Mouse (Mus musculus) erythroid progenitor cell, adult 5-6 weeks (primary cell): ENCODE data around the gene Cyp4f13. TPM values are rescaled to one million over a fixed set of nuclear protein-coding genes. Genes with fewer than 3 reads are reported as not detected.

Experiments
- ATAC-seq: replicated peaks from 2 replicates; pipeline ENCODE4 v1.8.0; 2016; ENCODE audit warnings: moderate number of reproducible peaks, mild to moderate bottlenecking, moderate TSS enrichment, inconsistent platforms; ENCODE audit not compliant: poor library complexity, low FRiP score, severe bottlenecking
- total RNA-seq, 2 experiments: library from RNA; stranded (forward) in 1 of 2; stranded (reverse) in 1 of 2; fragments of 150-400 nt in 1 of 2; fragments of 186-747, 209-891 nt in 1 of 2; gene quantifications; 2 replicates each; pipeline versions ENCODE4 v1.2.3 to v1.2.4; 2015 to 2017; ENCODE audit warnings: low replicate concordance in 2 of 2

Cyp4f13 gene
- total RNA-seq (2015; ENCODE audit: low replicate concordance): 3.6 and 14.7 TPM in 2 replicates
- 2.6 and 4.1 TPM in 2 replicates for total RNA-seq (2017; ENCODE audit: low replicate concordance)

DNA sequence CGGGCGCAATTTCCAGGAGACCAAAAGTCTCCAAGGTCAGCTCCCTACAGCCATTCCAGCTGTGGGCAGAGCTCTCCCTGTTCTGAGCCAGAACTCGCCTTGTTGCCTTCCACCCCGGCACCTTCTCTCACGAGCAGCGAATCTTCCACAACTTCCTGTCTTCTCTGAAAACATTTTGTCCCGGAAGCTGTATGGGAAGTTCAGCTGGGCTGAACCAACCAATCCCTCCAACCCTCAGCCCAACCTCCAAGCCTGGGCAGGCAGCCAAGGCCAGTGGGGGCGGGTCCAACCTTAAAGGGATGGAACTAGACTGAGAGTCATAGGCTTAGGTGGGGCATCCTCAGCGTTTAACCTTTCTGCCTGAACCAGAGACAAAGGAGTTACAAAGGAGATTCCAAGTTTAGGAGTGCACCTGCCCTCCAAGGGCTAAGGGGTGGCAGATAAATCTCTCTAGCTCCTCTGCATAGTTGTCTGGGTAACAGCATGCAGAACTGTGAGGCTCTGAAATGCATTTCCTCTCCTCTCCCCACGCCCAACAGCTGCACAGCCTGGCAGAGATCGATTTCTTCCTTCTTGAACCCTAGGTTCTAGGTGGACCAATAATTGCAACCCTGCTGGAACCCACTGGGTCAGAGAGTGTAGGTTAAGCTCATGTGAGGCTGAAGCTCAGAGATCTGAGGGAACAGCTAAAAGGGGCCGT lies at the start of gene Cyp4f13:
Gene Cyp4f13, minus strand, starts transcription at position 188 of the 700 bp plus-strand sequence.
- peak; percentile 92 for ATAC-seq

GRCm38 (mm10) chr17:32992699-32993474 lies 45.7 kb upstream of the Cyp4f13 start, which contains the start of gene Zfp952:
Gene Zfp952, plus strand, starts transcription at chr17:32993129.
- ATAC-seq: peak; percentile 97

DNA sequence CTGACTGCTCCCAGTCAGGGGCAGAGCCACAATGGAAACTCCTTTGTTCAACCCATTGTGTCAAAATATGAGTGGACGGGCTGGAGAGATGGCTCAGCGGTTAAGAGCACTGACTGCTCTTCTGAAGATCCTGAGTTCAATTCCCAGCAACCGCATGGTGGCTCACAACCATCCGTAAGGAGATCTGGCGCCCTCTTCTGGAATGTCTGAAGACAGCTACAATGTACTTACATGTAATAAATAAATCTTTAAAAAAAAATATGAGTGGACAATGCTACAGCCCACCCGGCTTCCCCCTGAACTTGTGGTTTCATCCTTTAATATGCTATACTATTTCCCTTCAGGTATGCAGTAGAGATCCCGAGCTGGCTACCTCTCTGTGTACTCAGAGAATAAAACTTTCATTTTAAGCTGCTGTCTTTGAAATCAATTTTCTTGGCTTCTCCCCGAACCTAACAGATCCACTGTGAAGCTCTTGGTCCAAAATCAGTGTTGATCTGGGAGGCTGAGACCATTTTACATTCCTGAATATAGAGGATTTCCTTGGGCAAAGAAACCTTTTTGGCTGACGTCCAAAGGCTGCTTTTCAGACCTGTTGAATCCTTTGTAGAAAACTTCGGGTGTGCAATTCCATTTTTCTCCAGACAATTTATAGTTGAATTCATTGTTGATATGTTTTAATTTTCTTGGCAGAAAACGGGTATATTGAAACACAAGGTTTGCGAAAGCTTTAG lies 44.9 kb upstream of the Cyp4f13 start:
- no peak for ATAC-seq

GRCm38 (mm10) chr17:32986301-32986700 lies 39.1 kb upstream of the Cyp4f13 start:
- no peak for ATAC-seq

DNA sequence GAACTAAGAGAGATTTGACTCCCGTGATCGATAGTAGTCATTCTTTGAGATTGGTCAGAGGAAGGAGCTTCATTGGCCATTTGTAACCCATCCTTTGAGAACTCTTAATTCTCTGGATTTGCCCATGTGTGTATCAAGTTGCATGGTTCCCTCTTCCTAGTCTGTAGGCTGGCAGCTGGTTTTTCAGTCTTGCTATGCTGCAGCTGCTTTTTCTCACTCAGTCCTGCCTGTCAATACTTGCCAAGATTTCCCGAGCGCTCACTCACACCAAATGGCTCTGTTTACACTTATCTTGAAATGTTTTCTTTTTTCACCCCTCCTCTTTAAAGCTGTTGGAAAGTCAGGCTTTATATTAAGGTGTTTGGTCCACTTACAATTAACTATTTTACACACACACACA lies 34.2 kb upstream of the Cyp4f13 start:
- no peak for ATAC-seq

DNA sequence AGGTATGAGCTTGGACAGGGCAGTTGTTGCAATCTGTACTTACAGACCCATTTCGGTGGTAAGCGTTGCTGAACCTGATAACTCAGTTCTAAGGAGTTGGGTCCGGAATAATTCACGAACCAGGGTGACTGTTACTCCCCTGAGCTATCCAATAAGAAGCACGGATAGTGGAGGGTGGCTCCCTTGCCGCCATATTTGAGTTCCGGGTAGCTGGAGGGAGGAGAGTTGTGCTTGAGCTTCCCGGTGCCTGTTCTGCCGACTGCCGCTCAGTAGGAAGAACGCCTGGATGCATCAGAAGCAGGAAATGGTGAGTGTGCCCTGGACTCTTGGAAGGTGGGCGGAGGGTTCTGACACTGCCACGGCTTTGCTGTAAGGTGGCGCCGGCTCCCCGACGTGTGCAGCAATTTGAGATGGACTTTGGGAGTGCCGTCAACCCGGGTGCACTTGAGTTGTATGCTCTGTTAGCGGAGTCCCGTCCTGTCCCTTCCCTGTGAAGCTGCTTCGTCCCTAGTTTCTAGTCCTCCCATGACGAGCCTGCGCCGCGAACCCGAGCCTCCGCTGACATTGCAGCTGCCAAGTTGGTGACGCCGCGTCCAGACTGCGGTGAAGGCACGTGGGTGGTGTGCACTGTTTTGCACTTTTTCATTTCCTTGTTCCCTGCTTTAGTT lies 18.6 kb upstream of the Cyp4f13 start, which contains the start of gene Zfp472:
Gene Zfp472, plus strand, starts transcription at position 192 of the 668 bp plus-strand sequence.
- peak; percentile 97 for ATAC-seq

- peak; percentile 44 for ATAC-seq
Measured at GRCm38 (mm10) chr17:32965253-32965622, 18.0 kb upstream of the Cyp4f13 start.

DNA sequence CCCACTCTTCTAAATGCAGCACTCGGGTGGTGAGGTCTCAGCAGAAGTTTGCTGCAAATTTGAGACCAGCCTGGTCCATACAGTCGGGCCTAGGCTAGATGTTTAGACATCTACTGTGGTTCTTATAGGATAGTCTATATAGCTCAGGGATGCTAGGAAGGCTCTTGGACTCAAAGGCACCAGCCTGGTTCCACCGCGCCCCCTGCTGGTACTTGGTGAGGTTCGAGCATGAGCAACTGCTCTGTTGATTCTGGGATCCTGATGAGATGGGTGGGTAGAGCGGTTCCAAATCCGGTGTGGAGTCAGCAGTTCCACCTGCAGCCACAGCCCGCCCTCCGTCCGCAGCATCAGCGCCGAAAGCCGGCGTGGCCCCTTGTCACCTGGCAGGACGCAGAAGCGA lies 4.2 kb upstream of the Cyp4f13 start:
- ATAC-seq: 0 out of 2 replicates have a peak, but pooled peaks have one; percentile 36

DNA sequence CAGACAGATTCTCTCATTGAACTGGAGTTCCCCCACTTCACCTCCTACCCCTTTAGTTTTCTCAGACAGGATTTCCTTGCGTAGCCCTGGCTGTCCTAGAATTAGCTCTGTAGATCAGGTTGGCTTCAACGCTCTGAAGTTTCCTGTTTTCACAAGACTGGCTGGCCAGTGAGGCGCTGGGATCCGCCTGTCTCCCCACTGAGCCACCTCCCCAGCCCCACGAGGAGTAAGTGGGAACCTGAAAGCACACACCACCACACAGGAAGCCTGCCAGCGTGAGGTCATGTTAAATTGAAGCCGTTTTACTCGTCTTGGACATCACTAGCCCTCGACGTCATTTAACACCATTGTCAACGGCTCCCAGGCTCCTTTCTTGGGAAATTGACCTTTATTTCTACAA lies 3.8 kb upstream of the Cyp4f13 start:
- ATAC-seq: no peak

- ATAC-seq: no peak
Measured at GRCm38 (mm10) chr17:32950136-32950535, 2.9 kb upstream of the Cyp4f13 start.

DNA sequence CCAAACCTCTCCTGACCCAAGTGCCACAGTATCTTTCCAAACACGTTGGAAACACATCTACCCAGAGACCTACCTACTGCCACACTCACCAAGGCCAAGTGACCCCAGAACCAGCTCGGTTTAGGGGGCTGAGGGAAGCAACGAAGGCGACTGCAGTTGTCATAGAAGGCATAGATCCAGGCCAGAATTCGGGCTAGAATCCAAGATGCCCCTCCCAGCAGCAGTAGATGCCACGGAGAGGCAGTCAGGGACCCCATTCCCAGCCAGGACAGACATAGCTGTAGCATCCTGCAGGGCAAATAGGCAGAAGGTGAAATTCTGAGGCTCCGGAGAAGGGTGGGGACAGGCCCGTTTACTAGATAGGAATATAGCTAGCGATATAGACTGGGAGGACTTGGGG lies 486 bp downstream of the Cyp4f13 start:
- ATAC-seq: no peak; the same call in 1 of the 2 replicates

- ATAC-seq: no peak
Measured at GRCm38 (mm10) chr17:32944402-32945035, 2.7 kb downstream of the Cyp4f13 start.

DNA sequence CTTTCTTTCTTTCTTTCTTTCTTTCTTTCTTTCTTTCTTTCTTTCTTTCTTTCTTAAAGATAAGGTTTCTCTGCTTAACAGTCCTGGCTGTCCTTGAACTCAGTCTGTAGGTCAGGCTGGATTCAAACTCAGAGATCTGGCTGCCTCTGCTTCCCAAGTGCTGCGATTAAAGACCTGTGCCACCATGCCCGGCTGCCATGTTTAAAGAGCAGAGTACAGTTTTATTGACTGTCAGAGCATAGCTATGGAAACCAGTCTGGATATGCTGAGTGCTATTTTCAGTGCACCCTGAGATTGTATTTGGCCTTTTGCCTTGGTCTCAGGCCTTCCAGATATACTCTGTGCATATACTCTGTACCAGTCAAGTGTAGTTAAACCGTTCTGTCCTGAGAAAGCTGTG lies 3.5 kb downstream of the Cyp4f13 start:
- no peak for ATAC-seq

GRCm38 (mm10) chr17:32939831-32940230 lies 7.4 kb downstream of the Cyp4f13 start:
- no peak for ATAC-seq

GRCm38 (mm10) chr17:32927803-32928202 lies 19.4 kb downstream of the Cyp4f13 start:
- no peak for ATAC-seq

DNA sequence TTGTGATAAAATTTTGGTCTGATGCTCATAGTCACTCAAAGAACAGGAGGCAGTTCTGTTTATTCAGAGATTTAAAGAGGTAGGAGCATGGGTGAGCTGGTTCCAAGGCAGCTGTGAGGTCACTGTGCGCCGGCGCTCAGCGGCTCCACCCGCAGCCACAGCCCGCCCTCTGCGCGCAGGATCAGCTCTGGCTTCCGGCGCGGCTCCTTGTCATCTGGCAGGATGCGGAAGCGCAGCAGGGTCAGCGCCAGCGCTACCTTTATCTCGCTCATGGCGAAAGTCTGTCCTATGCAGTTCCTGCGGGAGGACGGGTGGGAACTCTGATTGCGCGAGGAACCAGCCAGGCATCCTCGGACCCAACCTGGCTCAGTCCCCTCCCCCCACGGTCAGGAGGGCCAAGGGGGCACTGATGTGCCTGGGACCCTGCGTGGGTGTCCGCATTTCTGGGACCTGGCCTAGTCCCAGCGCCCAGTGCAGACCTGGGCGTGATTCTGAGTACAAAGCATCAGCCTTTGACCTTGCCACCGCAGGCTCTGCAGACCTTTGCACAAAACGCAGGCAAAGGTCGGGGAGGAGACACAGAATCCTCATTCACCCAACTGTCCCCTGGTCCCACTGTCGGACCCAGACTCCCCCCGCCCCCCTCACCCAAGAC lies 22.4 kb downstream of the Cyp4f13 start:
- ATAC-seq: 0 out of 2 replicates have a peak, but pooled peaks have one; percentile 14

DNA sequence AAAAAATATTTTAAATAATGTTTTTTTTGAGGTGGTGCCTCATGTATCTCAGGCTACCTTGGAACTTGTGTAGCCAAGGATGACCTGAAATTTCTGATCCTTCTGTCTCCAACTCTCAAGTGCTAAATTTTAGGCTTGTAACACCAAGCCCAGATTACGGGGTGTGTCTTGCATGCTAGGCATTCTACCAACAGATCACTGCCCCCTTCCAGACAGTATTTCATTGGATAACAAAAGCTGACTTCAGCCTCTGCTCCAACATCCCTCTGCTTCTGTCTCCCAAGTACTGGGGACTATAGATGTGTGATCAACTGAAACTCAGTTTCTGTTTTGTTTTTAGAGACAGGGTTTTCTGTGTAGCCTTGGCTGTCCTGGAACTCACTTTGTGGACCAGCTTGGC lies 23.5 kb downstream of the Cyp4f13 start:
- ATAC-seq: no peak

GRCm38 (mm10) chr17:32919123-32919522 lies 28.1 kb downstream of the Cyp4f13 start:
- ATAC-seq: no peak

GRCm38 (mm10) chr17:32917131-32917530 lies 30.1 kb downstream of the Cyp4f13 start, which contains the start of gene Cyp4f14:
Gene Cyp4f14, minus strand, starts transcription at chr17:32917342.
- ATAC-seq: no peak
